15 mouse cellular contexts compared by ENCODE assay signal in the genomic region with DNA sequence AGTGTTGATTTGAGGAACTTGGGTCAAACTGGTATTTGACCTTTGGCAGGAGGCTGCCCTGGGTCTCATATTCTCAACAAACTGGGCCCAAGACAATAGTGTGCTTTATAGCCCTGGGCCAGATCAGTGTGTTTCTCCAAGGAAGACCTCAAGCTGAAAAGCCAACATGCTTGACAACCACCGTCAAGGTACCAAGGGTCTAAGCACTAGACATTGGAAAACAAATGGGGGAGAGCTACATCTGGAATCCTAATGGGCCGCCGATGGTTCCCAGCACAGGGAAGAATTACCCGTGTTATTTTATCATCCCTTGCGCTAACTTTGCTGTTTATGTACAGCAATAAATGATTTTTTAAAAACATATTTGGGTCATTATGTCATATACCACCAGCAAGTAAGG.
"Had no signal": no experiment of that assay in that cellular context is flagged by ENCODE, and none has a peak within 500 bp of the region (broad histone marks: within the 10 kb centered on the region; RNA-seq: fewer than 3 reads in every experiment).

No protein-coding gene starts in this region.

- H3K4me3 ChIP-seq: megakaryocyte, embryonic 14.5 days; midbrain, embryonic 13.5 days; midbrain, embryonic 15.5 days; neural tube, embryonic 12.5 days; stomach, embryonic 15.5 days had no signal

- H3K4me1 ChIP-seq: megakaryocyte, embryonic 14.5 days; midbrain, embryonic 15.5 days; stomach, embryonic 15.5 days had no signal

- ATAC-seq: liver, postnatal 0 days; midbrain, embryonic 13.5 days; midbrain, embryonic 15.5 days had no signal

- H3K9me3 ChIP-seq: megakaryocyte, embryonic 14.5 days; midbrain, embryonic 13.5 days; midbrain, embryonic 15.5 days; neural tube, embryonic 12.5 days; stomach, embryonic 15.5 days had no signal

- DNase-seq: liver, postnatal 0 days; lung, embryonic 14.5 days; lung, postnatal 10 days; lung, postnatal 4 days; right cerebral cortex, postnatal 14 days; thymus, adult 2 months; thymus, postnatal 25 days; thymus, postnatal 4 days had no signal

- H3K36me3 ChIP-seq: midbrain, embryonic 13.5 days; midbrain, embryonic 15.5 days; neural tube, embryonic 12.5 days; stomach, embryonic 15.5 days had no signal

- H3K27me3 ChIP-seq: megakaryocyte, embryonic 14.5 days; midbrain, embryonic 13.5 days; midbrain, embryonic 15.5 days; neural tube, embryonic 12.5 days; stomach, embryonic 15.5 days had no signal

- H3K9ac ChIP-seq: liver, postnatal 0 days; lung, embryonic 14.5 days; midbrain, embryonic 13.5 days; midbrain, embryonic 15.5 days; neural tube, embryonic 12.5 days; stomach, embryonic 15.5 days had no signal

- H3K27ac ChIP-seq: midbrain, embryonic 13.5 days; midbrain, embryonic 15.5 days; neural tube, embryonic 12.5 days; stomach, embryonic 15.5 days; stomach, postnatal 0 days had no signal

- H3K4me2 ChIP-seq: lung, embryonic 14.5 days; midbrain, embryonic 11.5 days; midbrain, embryonic 13.5 days; midbrain, embryonic 15.5 days; neural tube, embryonic 12.5 days; stomach, embryonic 15.5 days had no signal
